Mouse (Mus musculus) heart, embryonic 13.5 days (tissue): ENCODE results near the gene Endou. TPM values are rescaled to one million over a fixed set of nuclear protein-coding genes. Genes with fewer than 3 reads are reported as not detected.
A peak's percentile ranks its signal among the peaks of the same experiment; 100 is the strongest.

ENCODE experiments used
- ATAC-seq: fragments of 200-750 bp; cut with Nextera tagmentation; 2 replicates; pipeline ENCODE4 v1.8.0; 2017; ENCODE audit warnings: moderate TSS enrichment; ENCODE audit not compliant: insufficient number of reproducible peaks, low FRiP score, low TSS enrichment; ENCODE audit errors: extremely low read depth
- H3K27ac ChIP-seq: fragments of 300-500 bp; sonication (generic); replicated peaks from 2 replicates; pipeline ENCODE4 v1.5.1; 2015; ENCODE audit warnings: moderate library complexity, mild to moderate bottlenecking, inconsistent platforms
- H3K27me3 ChIP-seq: fragments of 300-500 bp; sonication (generic); replicated peaks from 2 replicates; pipeline ENCODE4 v1.6.1; 2015; ENCODE audit warnings: mild to moderate bottlenecking, inconsistent platforms
- H3K36me3 ChIP-seq: fragments of 300-500 bp; sonication (generic); 2 replicates; pipeline ENCODE4 v1.6.1; 2015; ENCODE audit warnings: mild to moderate bottlenecking, inconsistent platforms
- H3K4me1 ChIP-seq: fragments of 300-500 bp; sonication (generic); 2 replicates; pipeline ENCODE4 v1.6.1; 2015; ENCODE audit warnings: inconsistent platforms
- H3K4me2 ChIP-seq: fragments of 300-500 bp; sonication (generic); 2 replicates; pipeline ENCODE4 v1.6.1; 2015; ENCODE audit warnings: inconsistent platforms, mild to moderate bottlenecking, moderate library complexity
- H3K4me3 ChIP-seq: fragments of 300-500 bp; sonication (generic); 2 replicates; pipeline ENCODE4 v1.5.1; 2015; ENCODE audit warnings: moderate library complexity, mild to moderate bottlenecking, inconsistent platforms
- H3K9ac ChIP-seq: fragments of 300-500 bp; sonication (generic); 2 replicates; pipeline ENCODE4 v1.6.1; 2015; ENCODE audit warnings: inconsistent platforms, mild to moderate bottlenecking, moderate library complexity
- H3K9me3 ChIP-seq: fragments of 300-500 bp; sonication (generic); 2 replicates; pipeline ENCODE4 v1.6.1; 2016; ENCODE audit warnings: inconsistent platforms
- WGBS: fragments of 180-500 bp; shearing (Covaris S2); methylation state at CpG from one replicate; pipeline ENCODE4 v1.1.7; 2015; ENCODE audit warnings: mixed read lengths; 5-methylcytosine and 5-hydroxymethylcytosine counted together
- polyA plus RNA-seq: library from polyadenylated mRNA; unstranded; fragments of >200 nt; fragmentation: Nextera tagmentation; extraction: Ambion mirVana; gene quantifications from 2 replicates; pipeline ENCODE4 v1.2.1, GENCODE M21; 2015

Gene Endou
- polyA plus RNA-seq, 1 experiment from 2014 or later, result 0.45 TPM

DNA sequence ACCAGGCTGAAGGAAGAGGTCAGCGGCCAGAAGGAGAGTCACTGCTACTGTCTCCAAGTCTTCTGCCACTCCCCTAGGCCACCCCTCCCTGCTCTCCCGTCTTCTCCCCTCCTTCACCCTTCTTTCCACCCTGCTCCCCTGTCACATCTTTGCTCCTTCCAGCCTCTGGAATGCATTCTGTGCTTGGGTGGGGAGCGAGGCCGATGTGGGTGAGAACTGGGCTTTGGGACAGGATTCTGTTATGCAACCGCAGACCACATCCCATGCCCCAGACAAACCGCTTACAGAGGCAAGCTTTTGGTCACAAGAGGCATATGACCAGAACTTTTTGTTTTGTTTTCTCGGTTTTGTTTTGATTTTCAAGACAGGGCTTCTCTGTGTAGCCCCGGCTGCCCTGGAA, 4.1 kb downstream of the Endou start:
- Histone ChIP-seq H3K27ac (peak overlapping the region; percentile 36; the same call in 1 of the 2 replicates), H3K9ac (no peak overlapping the region), H3K27me3 (0 out of 2 replicates have a peak, but pooled peaks cover 3% of the 10 kb centered on the region), H3K4me2 (no peak overlapping the region), H3K9me3 (no peaks in the 10 kb centered on the region), H3K4me3 (no peak overlapping the region), H3K36me3 (no peaks in the 10 kb centered on the region), H3K4me1 (peaks cover 10% of the 10 kb centered on the region)
- no peak for ATAC-seq
- 62% methylated on average over 8 of the region's 8 CpGs for WGBS

DNA sequence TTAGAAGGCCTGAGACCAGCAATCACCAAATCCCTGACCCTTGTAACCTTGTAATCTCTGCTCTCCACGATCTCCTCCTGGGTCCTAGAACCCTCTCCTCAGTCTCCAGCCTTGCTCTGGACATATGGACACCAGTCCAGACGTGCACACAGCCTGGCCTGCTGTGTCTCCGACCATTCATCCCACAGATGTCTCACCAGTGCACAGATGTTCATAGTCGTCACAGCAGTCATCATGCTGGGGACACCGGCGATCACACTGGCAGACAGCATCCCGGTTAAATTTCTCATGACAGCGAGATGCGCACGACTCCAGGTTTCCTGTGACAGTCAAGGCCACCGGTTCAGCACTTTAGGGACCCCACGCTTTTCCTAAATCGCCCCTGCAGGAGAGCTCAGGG, 4.8 kb downstream of the Endou start:
- Histone ChIP-seq H3K4me1 (peaks cover 10% of the 10 kb centered on the region), H3K27ac (no peak overlapping the region), H3K36me3 (no peaks in the 10 kb centered on the region), H3K9ac (no peak overlapping the region), H3K4me3 (no peak overlapping the region), H3K27me3 (0 out of 2 replicates have a peak, but pooled peaks cover 3% of the 10 kb centered on the region), H3K9me3 (no peaks in the 10 kb centered on the region), H3K4me2 (no peak overlapping the region)
- ATAC-seq, result no peak
- 80% methylated on average over 13 of the region's 13 CpGs for WGBS

- H3K4me1 ChIP-seq, result peaks cover 18% of the 10 kb centered on the region
- no peaks in the 10 kb centered on the region for H3K36me3 ChIP-seq
- 71% methylated on average over 6 of the region's 6 CpGs for WGBS
- 0 out of 2 replicates have a peak, but pooled peaks cover 3% of the 10 kb centered on the region for H3K27me3 ChIP-seq
- H3K9me3 ChIP-seq, result no peaks in the 10 kb centered on the region
- no peak overlapping the region for H3K4me2 ChIP-seq
- no peak for ATAC-seq
- no peak overlapping the region for H3K27ac ChIP-seq
- H3K9ac ChIP-seq, result no peak overlapping the region
- no peak overlapping the region for H3K4me3 ChIP-seq
Observed at GRCm38 (mm10) chr15:97725198-97725785, 5.8 kb downstream of the Endou start.

DNA sequence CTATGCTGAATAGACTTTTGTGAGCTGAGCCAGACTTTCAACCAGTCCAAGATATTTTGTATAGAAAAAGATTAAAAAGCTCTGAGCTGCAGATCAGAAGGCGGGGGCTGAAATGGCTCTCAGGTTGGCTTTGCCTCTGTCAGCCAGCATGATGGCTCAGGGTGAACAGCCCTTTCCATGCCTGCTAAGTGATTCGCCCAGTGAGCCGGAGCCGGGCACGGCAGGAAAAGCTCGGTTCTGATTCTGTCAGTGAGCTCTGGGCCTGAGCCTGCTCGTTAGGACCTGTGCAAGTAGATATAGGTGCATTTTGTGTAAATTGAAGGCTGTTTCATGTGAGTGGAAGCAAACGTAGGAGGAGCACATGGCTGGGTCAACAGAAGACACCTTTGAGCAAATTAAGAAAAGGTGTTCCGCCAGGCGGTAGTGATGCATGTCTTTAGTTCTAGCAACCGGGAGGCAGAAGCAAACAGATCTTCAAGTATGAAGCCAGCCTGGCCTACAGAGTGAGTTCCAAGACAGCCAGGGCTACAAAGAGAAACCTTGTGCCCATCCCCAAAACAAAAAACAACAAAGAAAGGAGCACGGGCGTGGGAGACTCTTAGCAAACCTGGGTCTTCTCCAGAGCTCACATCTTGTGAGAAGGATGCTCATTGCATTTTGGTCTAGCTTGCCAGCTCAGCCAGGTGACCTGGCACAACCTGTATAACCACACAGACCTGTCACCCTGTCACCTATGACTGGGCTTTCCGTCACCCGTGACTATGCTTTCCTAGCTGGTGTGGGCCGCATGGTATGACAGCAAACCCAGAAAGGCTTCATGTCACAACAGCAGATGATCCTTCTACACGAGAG, 6.6 kb downstream of the Endou start:
- Histone ChIP-seq H3K36me3 (no peaks in the 10 kb centered on the region), H3K4me2 (no peak overlapping the region), H3K9ac (no peak overlapping the region), H3K27me3 (no peaks in the 10 kb centered on the region), H3K4me1 (peaks cover 25% of the 10 kb centered on the region), H3K9me3 (no peaks in the 10 kb centered on the region), H3K27ac (no peak overlapping the region), H3K4me3 (no peak overlapping the region)
- WGBS, result 83% methylated on average over 17 of the region's 17 CpGs
- no peak for ATAC-seq

DNA sequence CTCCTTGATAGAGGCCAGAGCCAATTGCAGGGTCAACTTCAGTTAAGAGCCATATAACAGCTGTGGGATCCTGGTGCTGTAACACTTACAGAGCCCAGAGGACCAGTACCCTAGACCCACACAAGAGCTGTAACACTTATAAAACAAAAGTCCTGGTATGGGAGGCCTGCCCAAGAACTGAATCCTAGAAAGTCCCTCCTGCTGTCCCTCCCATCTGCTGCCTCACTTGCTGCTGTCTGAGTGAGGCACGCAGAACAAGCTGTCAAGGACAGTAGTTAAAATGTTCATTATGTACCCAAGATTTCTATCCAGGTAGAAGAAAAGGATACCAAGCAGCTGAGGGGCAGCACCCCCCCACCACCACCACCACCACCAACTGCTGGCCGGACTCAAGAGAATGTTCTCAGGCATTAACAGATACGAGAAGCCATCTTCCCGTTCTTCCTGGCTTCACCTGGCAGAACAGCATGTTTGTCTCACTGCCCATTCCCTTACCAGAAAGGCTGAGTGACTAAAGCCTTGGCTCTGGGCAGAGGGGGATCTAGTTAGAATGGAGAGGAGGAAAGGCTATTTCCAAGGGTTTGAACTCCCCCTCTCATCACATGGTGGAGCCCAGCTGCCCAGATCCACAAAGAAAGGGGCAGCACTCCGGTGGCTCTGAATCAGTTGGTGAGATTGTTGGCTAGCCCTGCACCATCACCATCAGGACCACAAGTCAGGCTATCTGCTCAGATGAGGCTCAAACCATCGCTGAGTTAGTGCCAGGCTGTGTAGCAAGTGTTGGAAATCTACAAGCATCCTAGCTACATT, 7.4 kb downstream of the Endou start:
- ATAC-seq, result no peak
- H3K4me1 ChIP-seq, result peaks cover 22% of the 10 kb centered on the region
- no peak overlapping the region for H3K27ac ChIP-seq
- WGBS, result 81% methylated on average over 6 of the region's 6 CpGs
- H3K27me3 ChIP-seq, result peaks cover 3% of the 10 kb centered on the region; the same call in 1 of the 2 replicates
- H3K4me3 ChIP-seq, result no peak overlapping the region
- no peaks in the 10 kb centered on the region for H3K36me3 ChIP-seq
- H3K9ac ChIP-seq, result no peak overlapping the region
- no peaks in the 10 kb centered on the region for H3K9me3 ChIP-seq
- no peak overlapping the region for H3K4me2 ChIP-seq

GRCm38 (mm10) chr15:97721008-97721701, 10.0 kb downstream of the Endou start:
- Histone ChIP-seq H3K4me2 (no peak overlapping the region), H3K27me3 (peaks cover 3% of the 10 kb centered on the region; the same call in 1 of the 2 replicates), H3K27ac (peak overlapping the region; percentile 63; the same call in 1 of the 2 replicates), H3K4me1 (peaks cover 23% of the 10 kb centered on the region), H3K4me3 (no peak overlapping the region), H3K9ac (no peak overlapping the region), H3K9me3 (no peaks in the 10 kb centered on the region), H3K36me3 (no peaks in the 10 kb centered on the region)
- WGBS, result 73% methylated on average over 15 of the region's 15 CpGs
- ATAC-seq, result no peak

- ATAC-seq, result 0 out of 2 replicates have a peak, but pooled peaks have one; percentile 21
- 0 out of 2 replicates have a peak overlapping the region, but pooled peaks have one; percentile 34 for H3K9ac ChIP-seq
Observed at GRCm38 (mm10) chr15:97720026-97720675, 11.0 kb downstream of the Endou start.

GRCm38 (mm10) chr15:97719494-97719893, 11.6 kb downstream of the Endou start:
- Histone ChIP-seq H3K4me3 (no peak overlapping the region), H3K27ac (no peak overlapping the region), H3K9me3 (no peaks in the 10 kb centered on the region), H3K36me3 (no peaks in the 10 kb centered on the region), H3K9ac (no peak overlapping the region), H3K27me3 (peaks cover 3% of the 10 kb centered on the region; the same call in 1 of the 2 replicates), H3K4me1 (peaks cover 23% of the 10 kb centered on the region), H3K4me2 (no peak overlapping the region)
- ATAC-seq, result no peak
- WGBS, result 91% methylated on average over 12 of the region's 12 CpGs

More at GRCm38 (mm10) chr15:97720026-97720675, 11.0 kb downstream of the Endou start:
- no peaks in the 10 kb centered on the region for H3K36me3 ChIP-seq
- peak overlapping the region; percentile 63 for H3K27ac ChIP-seq
- no peak overlapping the region for H3K4me3 ChIP-seq
- H3K27me3 ChIP-seq, result peaks cover 3% of the 10 kb centered on the region; the same call in 1 of the 2 replicates
- peaks cover 23% of the 10 kb centered on the region for H3K4me1 ChIP-seq
- WGBS, result 61% methylated on average over 12 of the region's 12 CpGs
- no peak overlapping the region for H3K4me2 ChIP-seq
- no peaks in the 10 kb centered on the region for H3K9me3 ChIP-seq

GRCm38 (mm10) chr15:97718535-97719155, 12.5 kb downstream of the Endou start:
- 70% methylated on average over 8 of the region's 8 CpGs for WGBS

More at GRCm38 (mm10) chr15:97718535-97719155, 12.5 kb downstream of the Endou start:
- peaks cover 24% of the 10 kb centered on the region for H3K4me1 ChIP-seq
- H3K9ac ChIP-seq, result no peak overlapping the region
- H3K36me3 ChIP-seq, result no peaks in the 10 kb centered on the region
- no peak for ATAC-seq
- peaks cover 3% of the 10 kb centered on the region; the same call in 1 of the 2 replicates for H3K27me3 ChIP-seq
- no peak overlapping the region for H3K27ac ChIP-seq
- H3K4me2 ChIP-seq, result no peak overlapping the region
- no peak overlapping the region for H3K4me3 ChIP-seq
- no peaks in the 10 kb centered on the region for H3K9me3 ChIP-seq
